10 mouse cellular contexts compared by ENCODE assay signal in genomic region chr12:85974030-85974429, GRCm38 (mm10).
DNase-seq lines count a peak whose midpoint lies in the region; ATAC-seq lines count a peak whose summit lies in the region.
"Had no signal": no experiment of that assay in that cellular context is flagged by ENCODE, and none has a peak within 500 bp of the region (broad histone marks: within the 10 kb centered on the region; RNA-seq: fewer than 3 reads in every experiment).

No protein-coding gene starts in this region.

- no peak overlapping the region for H3K9ac ChIP-seq in kidney, embryonic 16.5 days (replicated peaks; ENCODE audit: low read length)
- no peak overlapping the region for H3K9ac ChIP-seq in midbrain, embryonic 13.5 days (replicated peaks)
- H3K9ac ChIP-seq: liver, embryonic 14.5 days had no signal

- no peak overlapping the region for H3K4me2 ChIP-seq in kidney, embryonic 16.5 days (replicated peaks; ENCODE audit: low read depth, low read length)
- no peak overlapping the region for H3K4me2 ChIP-seq in midbrain, embryonic 13.5 days (replicated peaks)

- no peaks in the 10 kb centered on the region for H3K9me3 ChIP-seq in kidney, embryonic 16.5 days (ENCODE audit: low read length)
- no peaks in the 10 kb centered on the region for H3K9me3 ChIP-seq in midbrain, embryonic 13.5 days

- no peak for ATAC-seq in kidney, embryonic 16.5 days (ENCODE audit: low FRiP score, low TSS enrichment)
- ATAC-seq in inflammation-experienced regulatory T-cells, adult 6 months, result no peak
- no peak for ATAC-seq in midbrain, embryonic 13.5 days

- peaks cover 17% of the 10 kb centered on the region for H3K4me1 ChIP-seq in kidney, embryonic 16.5 days (ENCODE audit: insufficient read depth, low read length)
- H3K4me1 ChIP-seq in midbrain, embryonic 13.5 days (replicated peaks), result no peaks in the 10 kb centered on the region

- H3K27ac ChIP-seq in kidney, embryonic 16.5 days (ENCODE audit: low read length), result peak overlapping the region; percentile 49
- no peak overlapping the region for H3K27ac ChIP-seq in midbrain, embryonic 13.5 days
- H3K27ac ChIP-seq: liver, embryonic 14.5 days had no signal

- H3K36me3 ChIP-seq in kidney, embryonic 16.5 days (ENCODE audit: insufficient read depth, low read length), result no peaks in the 10 kb centered on the region
- no peaks in the 10 kb centered on the region; the same call in 1 of the 2 replicates for H3K36me3 ChIP-seq in midbrain, embryonic 13.5 days

- DNase-seq in kidney, adult 8-10 months, result no peak
- peak; percentile 61 for DNase-seq in Muller cell, postnatal 12 days (ENCODE audit: inconsistent ontology term)
- DNase-seq in fibroblast of lung, adult 2 months (ENCODE audit: low read depth), result peak; percentile 79
- DNase-seq in heart, postnatal 36 days, result peak; percentile 43 to 46
- no peak for DNase-seq in cerebellum, postnatal 36 days
- DNase-seq: thymus, adult 18-20 months had no signal

- WGBS in kidney, embryonic 16.5 days, result 44% methylated on average over 4 of the region's 4 CpGs
- WGBS in midbrain, embryonic 13.5 days, result 67% methylated on average over 4 of the region's 4 CpGs

- no peaks in the 10 kb centered on the region for H3K27me3 ChIP-seq in kidney, embryonic 16.5 days (ENCODE audit: insufficient read depth, low read length)
- H3K27me3 ChIP-seq in midbrain, embryonic 13.5 days, result no peaks in the 10 kb centered on the region

- intact Hi-C loops in heart, postnatal 36 days (cut with DNase I), result no loop called here

- H3K4me3 ChIP-seq in kidney, embryonic 16.5 days (ENCODE audit: low read length), result no peak overlapping the region
- no peak overlapping the region for H3K4me3 ChIP-seq in midbrain, embryonic 13.5 days (replicated peaks)

Comparison
In these comparisons a context has a peak if more than half of its experiments do, and no peak if none do; other contexts are left out.
1. DNase-seq: peak in Muller cell, postnatal 12 days (single experiment), fibroblast of lung, adult 2 months (single experiment) and heart, postnatal 36 days (2 of 2); none in kidney, adult 8-10 months (0 of 2) and cerebellum, postnatal 36 days (0 of 2).